Mouse (Mus musculus) myocyte (in vitro differentiated cells): ENCODE measurements around the gene Vmn1r55.

Experiments used
- CEBPB ChIP-seq: IDR thresholded peaks from 2 replicates; pipeline ENCODE4 v1.6.1; 2011; ENCODE audit warnings: mild to moderate bottlenecking, moderate library complexity; ENCODE audit not compliant: poor library complexity, insufficient read depth, severe bottlenecking
- E2F4 ChIP-seq: IDR thresholded peaks from one replicate; pipeline ENCODE4 v1.6.1; 2011; ENCODE audit warnings: mild to moderate bottlenecking, control low read depth, moderate library complexity; ENCODE audit not compliant: insufficient read depth
- MYOD1 ChIP-seq, 3 experiments: IDR thresholded peaks; one replicate each; pipeline ENCODE4 v1.6.1; 2011; ENCODE audit warnings: control low read depth in 2 of 3, low read depth in 2 of 3, mild to moderate bottlenecking in 2 of 3, moderate library complexity in 1 of 3; ENCODE audit not compliant: insufficient read length in 2 of 3, control insufficient read depth in 1 of 3
- MYOG ChIP-seq, 3 experiments: IDR thresholded peaks; one replicate each; pipeline ENCODE4 v1.6.1; 2011; ENCODE audit warnings: control low read depth in 2 of 3, low read depth in 2 of 3, mild to moderate bottlenecking in 2 of 3; ENCODE audit not compliant: insufficient read length in 2 of 3, control insufficient read depth in 1 of 3, insufficient read depth in 1 of 3
- POLR2A ChIP-seq: IDR thresholded peaks from one replicate; pipeline ENCODE4 v1.6.1; 2011; ENCODE audit warnings: low read depth, mild to moderate bottlenecking, control low read depth, moderate library complexity; ENCODE audit not compliant: insufficient read length
- POLR2AphosphoS2 ChIP-seq: IDR thresholded peaks from one replicate; pipeline ENCODE4 v1.6.1; 2011; ENCODE audit warnings: low read depth, control low read depth; ENCODE audit not compliant: insufficient read length
- REST ChIP-seq: IDR thresholded peaks from one replicate; pipeline ENCODE4 v1.6.1; 2011; ENCODE audit warnings: mild to moderate bottlenecking, control low read depth, moderate library complexity; ENCODE audit not compliant: insufficient read depth, insufficient read length
- SRF ChIP-seq: IDR thresholded peaks from one replicate; pipeline ENCODE4 v1.6.1; 2011; ENCODE audit warnings: low read depth; ENCODE audit not compliant: control insufficient read depth, insufficient read length
- USF1 ChIP-seq: IDR thresholded peaks from one replicate; pipeline ENCODE4 v1.6.1; 2011; ENCODE audit warnings: low read depth, mild to moderate bottlenecking, control low read depth, moderate library complexity

- no peak for TF ChIP-seq POLR2A
- no peak for TF ChIP-seq MYOG (IDR thresholded peaks at IDR 0.05; ENCODE audit: control insufficient read depth in 1 of 3, insufficient read depth in 1 of 3, insufficient read length in 2 of 3, low read depth in 2 of 3)
- no peak for TF ChIP-seq SRF
- TF ChIP-seq CEBPB: no peak
- no peak for TF ChIP-seq USF1
- no peak for TF ChIP-seq REST
- TF ChIP-seq E2F4: no peak
- no peak for TF ChIP-seq MYOD1 (IDR thresholded peaks at IDR 0.05; ENCODE audit: control insufficient read depth in 1 of 3, insufficient read length in 2 of 3, low read depth in 2 of 3)
- no peak for TF ChIP-seq POLR2AphosphoS2
These were observed 23.7 kb downstream of the Vmn1r55 start, which contains the start of gene Rasl2-9 for GRCm38 (mm10) chr7:5125549-5126406.
